Mouse (Mus musculus): ENCODE data around the gene Rab10. TPM values are rescaled to one million over a fixed set of nuclear protein-coding genes. Genes with fewer than 3 reads are reported as not detected.

Rab10 gene
- polyA plus RNA-seq, 1 experiment: 18.2 TPM

DNA sequence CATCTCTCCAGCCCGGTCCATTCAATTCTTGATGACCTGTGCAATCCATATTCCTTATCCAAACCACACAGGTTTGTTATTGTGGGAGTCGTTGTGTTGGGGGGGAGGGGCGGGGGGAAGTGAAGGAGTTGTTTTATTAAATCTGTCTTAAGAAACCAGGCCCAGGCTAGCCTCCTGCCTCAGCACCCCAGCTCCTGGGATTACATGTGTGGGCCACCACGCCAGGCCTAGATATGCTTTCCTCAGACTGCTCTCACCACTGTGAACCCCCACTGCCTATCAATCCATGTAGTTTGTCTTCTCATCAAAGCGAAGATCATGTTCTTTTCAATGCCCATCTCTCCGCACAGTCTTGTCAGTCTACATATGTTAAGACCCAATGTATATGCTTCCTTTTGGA, 63.7 kb downstream of the Rab10 start:
- Histone ChIP-seq H3K36me3 (ENCODE audit: control insufficient read depth, insufficient read depth, low read length) (peaks cover 23% of the 10 kb centered on the region), H3K27me3 (ENCODE audit: control insufficient read depth, insufficient read depth, low read length) (no peaks in the 10 kb centered on the region), H3K4me3 (ENCODE audit: extremely low read depth, insufficient read depth, insufficient read length) (no peak overlapping the region), H3K4me1 (ENCODE audit: control insufficient read depth, insufficient read depth, insufficient read length) (no peaks in the 10 kb centered on the region), H3K27ac (ENCODE audit: insufficient read depth, low read length) (no peak overlapping the region)
- TF ChIP-seq CTCF (IDR thresholded peaks at IDR 0.05; ENCODE audit: extremely low read depth, insufficient read depth, insufficient read length, insufficient replicate concordance) (no peak), POLR2A (IDR thresholded peaks at IDR 0.05; ENCODE audit: low read depth, low read length) (no peak)
- 95% methylated on average over 6 of the region's 6 CpGs for WGBS
- DNase-seq (ENCODE audit: low read depth in 1 of 2, low spot score in 2 of 2): no peak

DNA sequence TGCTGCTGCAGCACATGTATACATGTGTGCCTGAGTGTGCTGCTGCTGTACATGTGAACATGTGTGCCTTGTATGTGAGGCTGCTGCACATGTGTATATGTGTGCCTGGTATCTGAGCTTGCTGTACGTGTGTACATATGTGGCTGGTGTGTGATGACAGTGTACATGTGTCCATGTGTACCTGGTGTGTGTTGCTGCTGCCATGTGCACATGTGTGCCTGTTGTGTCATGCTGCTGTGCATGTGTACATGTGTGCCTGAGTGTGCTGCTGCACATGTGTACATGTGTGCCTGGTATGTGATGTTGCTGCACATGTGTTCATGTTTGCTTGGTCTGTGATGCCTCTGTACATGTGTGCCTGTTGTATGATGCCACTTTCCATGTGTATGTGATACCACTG, 70.2 kb downstream of the Rab10 start:
- no peak overlapping the region for H3K4me3 ChIP-seq (ENCODE audit: extremely low read depth, insufficient read depth, insufficient read length)
- DNase-seq (ENCODE audit: low read depth in 1 of 2, low spot score in 2 of 2): no peak
- no peak overlapping the region for H3K27ac ChIP-seq (ENCODE audit: insufficient read depth, low read length)
- H3K36me3 ChIP-seq (ENCODE audit: control insufficient read depth, insufficient read depth, low read length): peaks cover 13% of the 10 kb centered on the region
- 95% methylated on average over 1 of the region's 1 CpGs for WGBS
- H3K27me3 ChIP-seq (ENCODE audit: control insufficient read depth, insufficient read depth, low read length): no peaks in the 10 kb centered on the region
- no peak for TF ChIP-seq CTCF (IDR thresholded peaks at IDR 0.05; ENCODE audit: extremely low read depth, insufficient read depth, insufficient read length, insufficient replicate concordance)
- TF ChIP-seq POLR2A (IDR thresholded peaks at IDR 0.05; ENCODE audit: low read depth, low read length): no peak
- H3K4me1 ChIP-seq (ENCODE audit: control insufficient read depth, insufficient read depth, insufficient read length): no peaks in the 10 kb centered on the region

DNA sequence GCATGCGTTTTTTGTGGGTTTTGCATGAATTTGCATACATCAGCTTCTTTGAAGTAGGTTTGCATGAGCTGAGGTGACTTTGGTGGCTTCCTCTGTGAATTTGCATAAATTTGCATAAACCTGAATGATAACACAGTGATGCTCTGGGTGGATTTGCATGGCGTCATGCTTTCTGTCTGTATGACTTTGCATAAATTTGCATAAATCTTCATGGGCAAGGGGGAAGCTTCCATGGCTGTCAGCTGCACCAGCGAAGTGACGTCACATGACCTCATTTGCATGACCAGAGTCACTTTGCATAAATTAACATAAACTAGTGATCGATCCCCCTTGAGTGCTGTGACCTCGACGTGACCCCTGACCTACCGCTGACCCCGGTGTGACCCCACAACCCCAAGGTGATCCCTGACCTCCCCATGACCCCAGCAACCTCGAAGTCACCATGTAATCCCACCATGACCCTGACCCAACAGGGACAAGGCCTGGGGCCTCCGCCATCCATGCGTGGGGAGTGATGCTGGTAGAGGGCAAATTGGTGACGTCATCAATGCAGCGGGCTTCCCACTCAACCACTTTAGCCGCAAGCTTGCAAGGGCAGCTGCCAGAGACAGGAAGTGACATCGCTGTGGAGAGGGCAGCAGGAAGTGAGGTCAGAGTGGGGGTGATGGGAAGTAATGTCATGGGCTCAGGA, 71.3 kb downstream of the Rab10 start:
- TF ChIP-seq POLR2A (IDR thresholded peaks at IDR 0.05; ENCODE audit: low read depth, low read length): no peak
- TF ChIP-seq CTCF (IDR thresholded peaks at IDR 0.05; ENCODE audit: extremely low read depth, insufficient read depth, insufficient read length, insufficient replicate concordance): no peak
- no peaks in the 10 kb centered on the region for H3K27me3 ChIP-seq (ENCODE audit: control insufficient read depth, insufficient read depth, low read length)
- no peak overlapping the region for H3K27ac ChIP-seq (ENCODE audit: insufficient read depth, low read length)
- no peak overlapping the region for H3K4me3 ChIP-seq (ENCODE audit: extremely low read depth, insufficient read depth, insufficient read length)
- peaks cover 13% of the 10 kb centered on the region for H3K36me3 ChIP-seq (ENCODE audit: control insufficient read depth, insufficient read depth, low read length)
- DNase-seq (ENCODE audit: low read depth in 1 of 2, low spot score in 2 of 2): peak in 1 of 2 experiments; percentile 58
- H3K4me1 ChIP-seq (ENCODE audit: control insufficient read depth, insufficient read depth, insufficient read length): no peaks in the 10 kb centered on the region
- 95% methylated on average over 16 of the region's 16 CpGs for WGBS

DNA sequence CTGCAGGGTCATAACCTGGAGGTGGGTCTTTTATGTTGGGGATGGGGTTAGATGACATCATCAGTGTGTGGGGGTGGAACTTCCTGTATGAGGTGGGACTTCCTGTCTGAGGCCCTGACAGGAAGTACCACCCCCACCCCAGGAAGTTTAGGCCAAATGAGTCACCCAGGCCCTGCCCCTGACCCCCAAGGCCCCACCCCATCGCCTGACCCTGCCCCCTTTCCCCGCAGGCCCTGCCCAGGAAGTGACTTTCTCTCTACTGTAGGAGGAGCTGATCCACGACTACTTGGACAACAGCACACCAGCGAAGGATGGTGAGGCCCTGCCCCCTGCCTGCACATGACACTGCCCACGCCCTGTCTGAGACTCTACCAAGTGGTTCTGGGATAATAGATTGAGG, 72.0 kb downstream of the Rab10 start:
- no peaks in the 10 kb centered on the region for H3K27me3 ChIP-seq (ENCODE audit: control insufficient read depth, insufficient read depth, low read length)
- no peak overlapping the region for H3K4me3 ChIP-seq (ENCODE audit: extremely low read depth, insufficient read depth, insufficient read length)
- WGBS: 97% methylated on average over 5 of the region's 5 CpGs
- TF ChIP-seq CTCF (IDR thresholded peaks at IDR 0.05; ENCODE audit: extremely low read depth, insufficient read depth, insufficient read length, insufficient replicate concordance): no peak
- no peak for TF ChIP-seq POLR2A (IDR thresholded peaks at IDR 0.05; ENCODE audit: low read depth, low read length)
- H3K36me3 ChIP-seq (ENCODE audit: control insufficient read depth, insufficient read depth, low read length): peaks cover 13% of the 10 kb centered on the region
- H3K4me1 ChIP-seq (ENCODE audit: control insufficient read depth, insufficient read depth, insufficient read length): no peaks in the 10 kb centered on the region
- DNase-seq (ENCODE audit: low read depth in 1 of 2, low spot score in 2 of 2): peak in 1 of 2 experiments; percentile 9
- H3K27ac ChIP-seq (ENCODE audit: insufficient read depth, low read length): no peak overlapping the region

DNA sequence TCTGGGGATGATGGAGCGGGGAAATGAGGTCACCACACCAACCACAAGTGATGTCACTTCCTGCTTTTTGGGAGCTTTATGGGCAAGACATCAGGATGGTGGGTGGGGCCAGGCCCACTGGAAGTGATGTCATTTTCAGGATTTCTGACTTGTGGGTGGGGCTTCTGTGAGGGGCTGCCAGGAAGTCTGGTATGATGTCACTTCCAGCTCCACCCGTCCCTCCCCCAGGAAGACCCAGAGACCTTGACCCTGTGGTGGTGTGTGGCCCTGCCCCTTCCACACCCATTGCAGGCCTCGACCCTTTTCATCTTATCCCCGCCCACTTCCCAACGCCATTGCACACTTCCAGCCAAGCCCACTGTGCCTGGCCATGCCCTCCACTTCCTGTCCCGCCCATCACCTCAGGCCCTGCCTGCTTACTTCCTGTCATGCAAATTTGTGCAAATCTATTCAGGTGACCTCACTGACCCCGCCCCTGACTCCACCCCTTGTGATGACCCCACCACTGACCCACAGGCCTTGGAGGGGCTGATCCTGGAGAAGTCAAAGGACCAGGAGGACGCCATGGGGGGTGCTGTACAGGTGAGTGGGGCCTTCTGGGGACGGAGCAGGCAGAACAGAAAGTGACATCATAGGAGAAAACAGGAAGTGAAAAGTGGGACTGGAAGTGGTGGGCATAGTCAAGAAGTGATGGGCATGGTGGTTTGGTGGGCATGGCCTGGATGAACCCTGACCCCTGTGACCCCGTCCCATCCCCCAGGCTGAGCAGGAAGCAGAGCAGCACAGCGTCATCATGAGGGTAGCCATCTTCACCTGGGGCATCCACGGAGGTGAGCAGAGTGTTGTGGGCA, 72.7 kb downstream of the Rab10 start:
- 96% methylated on average over 12 of the region's 12 CpGs for WGBS
- DNase-seq (ENCODE audit: low read depth in 1 of 2, low spot score in 2 of 2): peak; percentile 24 to 50
- no peak for TF ChIP-seq POLR2A (IDR thresholded peaks at IDR 0.05; ENCODE audit: low read depth, low read length)
- TF ChIP-seq CTCF (IDR thresholded peaks at IDR 0.05; ENCODE audit: extremely low read depth, insufficient read depth, insufficient read length, insufficient replicate concordance): no peak
- H3K27ac ChIP-seq (ENCODE audit: insufficient read depth, low read length): no peak overlapping the region
- H3K36me3 ChIP-seq (ENCODE audit: control insufficient read depth, insufficient read depth, low read length): peaks cover 13% of the 10 kb centered on the region
- no peaks in the 10 kb centered on the region for H3K27me3 ChIP-seq (ENCODE audit: control insufficient read depth, insufficient read depth, low read length)
- H3K4me3 ChIP-seq (ENCODE audit: extremely low read depth, insufficient read depth, insufficient read length): no peak overlapping the region
- H3K4me1 ChIP-seq (ENCODE audit: control insufficient read depth, insufficient read depth, insufficient read length): no peaks in the 10 kb centered on the region

DNA sequence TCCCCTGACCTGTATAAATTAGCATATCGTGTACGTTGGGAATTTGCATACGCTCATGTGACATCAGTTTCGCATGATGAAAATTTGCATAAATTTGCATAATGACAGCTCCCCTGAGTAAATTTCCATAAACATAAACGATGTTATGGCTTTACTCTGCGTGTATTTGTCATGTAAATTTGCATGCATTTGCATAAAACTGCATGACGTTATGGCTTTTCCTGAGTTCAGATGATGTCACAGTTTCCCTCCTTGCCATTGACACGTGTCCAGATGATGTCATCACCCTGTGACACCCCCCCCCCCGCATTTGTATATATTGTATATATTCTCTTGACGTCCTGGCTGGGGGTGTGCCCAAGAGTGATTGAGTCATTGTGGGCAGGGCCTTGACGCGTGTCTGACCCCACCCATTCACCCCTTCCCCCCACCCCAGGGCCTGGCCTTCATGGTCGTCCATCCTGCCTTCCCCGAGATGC, 73.6 kb downstream of the Rab10 start:
- no peak overlapping the region for H3K27ac ChIP-seq (ENCODE audit: insufficient read depth, low read length)
- 70% methylated on average over 14 of the region's 14 CpGs for WGBS
- no peaks in the 10 kb centered on the region for H3K27me3 ChIP-seq (ENCODE audit: control insufficient read depth, insufficient read depth, low read length)
- TF ChIP-seq POLR2A (IDR thresholded peaks at IDR 0.05; ENCODE audit: low read depth, low read length): no peak
- TF ChIP-seq CTCF (IDR thresholded peaks at IDR 0.05; ENCODE audit: extremely low read depth, insufficient read depth, insufficient read length, insufficient replicate concordance): no peak
- peak in 1 of 2 experiments; percentile 19 for DNase-seq (ENCODE audit: low read depth in 1 of 2, low spot score in 2 of 2)
- H3K4me1 ChIP-seq (ENCODE audit: control insufficient read depth, insufficient read depth, insufficient read length): no peaks in the 10 kb centered on the region
- peak overlapping the region; percentile 61 for H3K4me3 ChIP-seq (ENCODE audit: extremely low read depth, insufficient read depth, insufficient read length)
- H3K36me3 ChIP-seq (ENCODE audit: control insufficient read depth, insufficient read depth, low read length): peaks cover 13% of the 10 kb centered on the region

Data from spleen, adult 2 months (tissue).